Mouse (Mus musculus): Measurements from ENCODE around the gene Mok. TPM values are rescaled to one million over a fixed set of nuclear protein-coding genes. Genes with fewer than 3 reads are reported as not detected.
"Not testable (repeated sequence)": the region's sequence is repeated elsewhere in the genome, so short reads cannot be mapped to it uniquely, and the experiment has no call there.

Mok gene
- polyA plus RNA-seq, 1 experiment from 2014 or later, result 2.9 TPM

- Histone ChIP-seq H3K36me3 (ENCODE audit: control insufficient read depth, insufficient read depth, low read length) (peaks cover 11% of the 10 kb centered on the region; the same call in 1 of the 2 replicates), H3K4me2 (ENCODE audit: low read depth, low read length) (no peak overlapping the region), H3K9ac (ENCODE audit: low read depth, low read length) (no peak overlapping the region), H3K9me3 (ENCODE audit: control insufficient read depth, low read length) (no peaks in the 10 kb centered on the region), H3K27ac (ENCODE audit: low read length) (no peak overlapping the region), H3K27me3 (replicated peaks; ENCODE audit: control insufficient read depth, insufficient read depth, low read length) (no peaks in the 10 kb centered on the region), H3K4me3 (ENCODE audit: low read length) (no peak overlapping the region), H3K4me1 (ENCODE audit: control insufficient read depth, insufficient read depth, low read length) (no peaks in the 10 kb centered on the region)
- WGBS, result 87% methylated on average over 10 of the region's 10 CpGs
- ATAC-seq, result no peak
Observed at GRCm38 (mm10) chr12:110865989-110866388, 25.2 kb upstream of the Mok start.

- Histone ChIP-seq H3K9me3 (ENCODE audit: control insufficient read depth, low read length) (no peaks in the 10 kb centered on the region), H3K36me3 (ENCODE audit: control insufficient read depth, insufficient read depth, low read length) (peaks cover 11% of the 10 kb centered on the region; the same call in 1 of the 2 replicates), H3K27me3 (replicated peaks; ENCODE audit: control insufficient read depth, insufficient read depth, low read length) (no peaks in the 10 kb centered on the region), H3K4me1 (ENCODE audit: control insufficient read depth, insufficient read depth, low read length) (no peaks in the 10 kb centered on the region), H3K27ac (ENCODE audit: low read length) (no peak overlapping the region), H3K4me2 (ENCODE audit: low read depth, low read length) (no peak overlapping the region), H3K4me3 (ENCODE audit: low read length) (no peak overlapping the region), H3K9ac (ENCODE audit: low read depth, low read length) (no peak overlapping the region)
- WGBS, result 73% methylated on average over 6 of the region's 6 CpGs
- no peak for ATAC-seq
Observed at GRCm38 (mm10) chr12:110865571-110865970, 24.8 kb upstream of the Mok start.

GRCm38 (mm10) chr12:110864008-110864407 lies 23.3 kb upstream of the Mok start:
- Histone ChIP-seq H3K36me3 (ENCODE audit: control insufficient read depth, insufficient read depth, low read length) (peaks cover 11% of the 10 kb centered on the region; the same call in 1 of the 2 replicates), H3K9ac (ENCODE audit: low read depth, low read length) (no peak overlapping the region), H3K27ac (ENCODE audit: low read length) (no peak overlapping the region), H3K4me1 (ENCODE audit: control insufficient read depth, insufficient read depth, low read length) (no peaks in the 10 kb centered on the region), H3K9me3 (ENCODE audit: control insufficient read depth, low read length) (no peaks in the 10 kb centered on the region), H3K4me3 (ENCODE audit: low read length) (no peak overlapping the region), H3K4me2 (ENCODE audit: low read depth, low read length) (no peak overlapping the region), H3K27me3 (replicated peaks; ENCODE audit: control insufficient read depth, insufficient read depth, low read length) (no peaks in the 10 kb centered on the region)
- no peak for ATAC-seq
- 95% methylated on average over 6 of the region's 6 CpGs for WGBS

GRCm38 (mm10) chr12:110861256-110861655 lies 20.5 kb upstream of the Mok start:
- H3K36me3 ChIP-seq (ENCODE audit: control insufficient read depth, insufficient read depth, low read length), result peaks cover 5% of the 10 kb centered on the region; the same call in 1 of the 2 replicates
- H3K4me1 ChIP-seq (ENCODE audit: control insufficient read depth, insufficient read depth, low read length), result no peaks in the 10 kb centered on the region
- no peak overlapping the region for H3K9ac ChIP-seq (ENCODE audit: low read depth, low read length)
- H3K27ac ChIP-seq (ENCODE audit: low read length), result no peak overlapping the region
- H3K27me3 ChIP-seq (replicated peaks; ENCODE audit: control insufficient read depth, insufficient read depth, low read length), result no peaks in the 10 kb centered on the region
- no peak for ATAC-seq
- no peak overlapping the region for H3K4me2 ChIP-seq (ENCODE audit: low read depth, low read length)
- WGBS, result 51% methylated on average over 7 of the region's 7 CpGs
- H3K9me3 ChIP-seq (ENCODE audit: control insufficient read depth, low read length), result no peaks in the 10 kb centered on the region
- no peak overlapping the region for H3K4me3 ChIP-seq (ENCODE audit: low read length)

GRCm38 (mm10) chr12:110860293-110860692 lies 19.6 kb upstream of the Mok start:
- peaks cover 2% of the 10 kb centered on the region; the same call in 1 of the 2 replicates for H3K36me3 ChIP-seq (ENCODE audit: control insufficient read depth, insufficient read depth, low read length)
- H3K4me1 ChIP-seq (ENCODE audit: control insufficient read depth, insufficient read depth, low read length), result no peaks in the 10 kb centered on the region
- no peak overlapping the region for H3K4me3 ChIP-seq (ENCODE audit: low read length)
- no peak for ATAC-seq
- no peak overlapping the region for H3K4me2 ChIP-seq (ENCODE audit: low read depth, low read length)
- no peaks in the 10 kb centered on the region for H3K27me3 ChIP-seq (replicated peaks; ENCODE audit: control insufficient read depth, insufficient read depth, low read length)
- H3K9ac ChIP-seq (ENCODE audit: low read depth, low read length), result no peak overlapping the region
- no peaks in the 10 kb centered on the region for H3K9me3 ChIP-seq (ENCODE audit: control insufficient read depth, low read length)
- no peak overlapping the region for H3K27ac ChIP-seq (ENCODE audit: low read length)

GRCm38 (mm10) chr12:110858681-110859080 lies 17.9 kb upstream of the Mok start:
- not testable (repeated sequence) for H3K4me3 ChIP-seq (ENCODE audit: low read length); H3K27me3 ChIP-seq (replicated peaks; ENCODE audit: control insufficient read depth, insufficient read depth, low read length); H3K4me1 ChIP-seq (ENCODE audit: control insufficient read depth, insufficient read depth, low read length); H3K9ac ChIP-seq (ENCODE audit: low read depth, low read length); H3K27ac ChIP-seq (ENCODE audit: low read length); ATAC-seq; H3K36me3 ChIP-seq (ENCODE audit: control insufficient read depth, insufficient read depth, low read length); H3K9me3 ChIP-seq (ENCODE audit: control insufficient read depth, low read length); H3K4me2 ChIP-seq (ENCODE audit: low read depth, low read length)
- WGBS, result 89% methylated on average over 15 of the region's 15 CpGs

- Histone ChIP-seq H3K4me3 (ENCODE audit: low read length) (no peak overlapping the region), H3K27ac (ENCODE audit: low read length) (no peak overlapping the region), H3K4me1 (ENCODE audit: control insufficient read depth, insufficient read depth, low read length) (peaks cover 1% of the 10 kb centered on the region; the same call in 1 of the 2 replicates), H3K4me2 (ENCODE audit: low read depth, low read length) (no peak overlapping the region), H3K36me3 (ENCODE audit: control insufficient read depth, insufficient read depth, low read length) (peaks cover 2% of the 10 kb centered on the region; the same call in 1 of the 2 replicates), H3K9ac (ENCODE audit: low read depth, low read length) (no peak overlapping the region), H3K9me3 (ENCODE audit: control insufficient read depth, low read length) (no peaks in the 10 kb centered on the region), H3K27me3 (replicated peaks; ENCODE audit: control insufficient read depth, insufficient read depth, low read length) (no peaks in the 10 kb centered on the region)
- WGBS, result 92% methylated on average over 7 of the region's 7 CpGs
- ATAC-seq, result no peak
Observed at GRCm38 (mm10) chr12:110857196-110857595, 16.5 kb upstream of the Mok start.

GRCm38 (mm10) chr12:110854786-110855737 lies 14.3 kb upstream of the Mok start:
- peaks cover 13% of the 10 kb centered on the region for H3K4me1 ChIP-seq (ENCODE audit: control insufficient read depth, insufficient read depth, low read length)
- no peak overlapping the region for H3K4me2 ChIP-seq (ENCODE audit: low read depth, low read length)
- H3K27ac ChIP-seq (ENCODE audit: low read length), result no peak overlapping the region
- H3K36me3 ChIP-seq (ENCODE audit: control insufficient read depth, insufficient read depth, low read length), result no peaks in the 10 kb centered on the region; the same call in 1 of the 2 replicates
- no peak for ATAC-seq
- H3K9ac ChIP-seq (ENCODE audit: low read depth, low read length), result no peak overlapping the region
- H3K9me3 ChIP-seq (ENCODE audit: control insufficient read depth, low read length), result no peaks in the 10 kb centered on the region
- 88% methylated on average over 32 of the region's 32 CpGs for WGBS
- no peaks in the 10 kb centered on the region for H3K27me3 ChIP-seq (replicated peaks; ENCODE audit: control insufficient read depth, insufficient read depth, low read length)
- no peak overlapping the region for H3K4me3 ChIP-seq (ENCODE audit: low read length)

GRCm38 (mm10) chr12:110851923-110852322 lies 11.2 kb upstream of the Mok start:
- no peak for ATAC-seq
- Histone ChIP-seq H3K4me1 (ENCODE audit: control insufficient read depth, insufficient read depth, low read length) (peaks cover 16% of the 10 kb centered on the region), H3K36me3 (ENCODE audit: control insufficient read depth, insufficient read depth, low read length) (no peaks in the 10 kb centered on the region; the same call in 1 of the 2 replicates), H3K4me2 (ENCODE audit: low read depth, low read length) (no peak overlapping the region), H3K9ac (ENCODE audit: low read depth, low read length) (no peak overlapping the region; the same call in 1 of the 2 replicates), H3K4me3 (ENCODE audit: low read length) (no peak overlapping the region), H3K27ac (ENCODE audit: low read length) (no peak overlapping the region), H3K27me3 (replicated peaks; ENCODE audit: control insufficient read depth, insufficient read depth, low read length) (no peaks in the 10 kb centered on the region), H3K9me3 (ENCODE audit: control insufficient read depth, low read length) (no peaks in the 10 kb centered on the region)
- WGBS, result 76% methylated on average over 1 of the region's 1 CpGs

All from intestine, embryonic 16.5 days (tissue).